Mouse (Mus musculus) mature B cell (primary cell): ENCODE measurements around the gene Irf2.

ENCODE experiments used
- in situ Hi-C: fragments of 300-500 bp; cut with MboI; formaldehyde crosslinking; loops from 2 replicates; pipeline ENCODE4 v1.14.3; 2019

Gene Irf2

GRCm38 (mm10) chr8:46842676-46843181, 103.2 kb downstream of the Irf2 start:
- in situ Hi-C loops, result no loop called here

GRCm38 (mm10) chr8:46843855-46844254, 104.3 kb downstream of the Irf2 start:
- in situ Hi-C loops, result no loop called here

- in situ Hi-C loops, result no loop called here
Observed at GRCm38 (mm10) chr8:46844371-46844973, 104.9 kb downstream of the Irf2 start.

GRCm38 (mm10) chr8:46844974-46845774, 105.6 kb downstream of the Irf2 start:
- in situ Hi-C loops, result no loop called here

- in situ Hi-C loops, result no loop called here
Observed at GRCm38 (mm10) chr8:46845891-46846290, 106.4 kb downstream of the Irf2 start.

GRCm38 (mm10) chr8:46846893-46847292, 107.4 kb downstream of the Irf2 start:
- in situ Hi-C loops, result no loop called here

- in situ Hi-C loops, result no loop called here
Observed at GRCm38 (mm10) chr8:46848011-46848641, 108.6 kb downstream of the Irf2 start.

GRCm38 (mm10) chr8:46848931-46849330, 109.4 kb downstream of the Irf2 start:
- in situ Hi-C loops, result no loop called here

GRCm38 (mm10) chr8:46849458-46849857, 109.9 kb downstream of the Irf2 start:
- in situ Hi-C loops, result no loop called here

- in situ Hi-C loops, result loop anchor here (5.0 kb wide), 1 partner anchor 92 kb away; no protein-coding TSS in a partner anchor
Observed at GRCm38 (mm10) chr8:46850258-46850897, 110.8 kb downstream of the Irf2 start.

- in situ Hi-C loops, result loop anchor here (5.0 kb wide), 1 partner anchor 91 kb away; no protein-coding TSS in a partner anchor
Observed at GRCm38 (mm10) chr8:46851560-46851959, 112.0 kb downstream of the Irf2 start.

GRCm38 (mm10) chr8:46852377-46852776, 112.8 kb downstream of the Irf2 start:
- in situ Hi-C loops, result loop anchor here (5.0 kb wide), 1 partner anchor 90 kb away; no protein-coding TSS in a partner anchor

- in situ Hi-C loops, result no loop called here
Observed at GRCm38 (mm10) chr8:46859164-46859846, 119.8 kb downstream of the Irf2 start.

- in situ Hi-C loops, result no loop called here
Observed at GRCm38 (mm10) chr8:46859847-46860167, 120.3 kb downstream of the Irf2 start.

GRCm38 (mm10) chr8:46862508-46862907, 123.0 kb downstream of the Irf2 start:
- in situ Hi-C loops, result no loop called here

GRCm38 (mm10) chr8:46865428-46865827, 125.9 kb downstream of the Irf2 start:
- in situ Hi-C loops, result no loop called here

- in situ Hi-C loops, result no loop called here
Observed at GRCm38 (mm10) chr8:46867440-46867839, 127.9 kb downstream of the Irf2 start.

GRCm38 (mm10) chr8:46868346-46869065, 129.0 kb downstream of the Irf2 start:
- in situ Hi-C loops, result no loop called here

GRCm38 (mm10) chr8:46869521-46869925, 130.0 kb downstream of the Irf2 start:
- in situ Hi-C loops, result no loop called here

- in situ Hi-C loops, result no loop called here
Observed at GRCm38 (mm10) chr8:46871086-46871485, 131.6 kb downstream of the Irf2 start.
